Mouse (Mus musculus) ES-E14 (cell line): ENCODE measurements around the gene 1700010I14Rik. TPM values are rescaled to one million over a fixed set of nuclear protein-coding genes. Genes with fewer than 3 reads are reported as not detected.

ENCODE experiments used
- DNase-seq: peaks from one replicate; pipeline ENCODE4 v3.0.0-alpha.2; 2013; ENCODE audit warnings: low read depth, low spot score
- H3K27ac ChIP-seq: 2 replicates; pipeline ENCODE4 v1.5.1; 2012; ENCODE audit warnings: low read depth, mild to moderate bottlenecking, low read length, moderate library complexity, mixed read lengths; ENCODE audit not compliant: poor library complexity, insufficient read depth, severe bottlenecking
- H3K36me3 ChIP-seq: 2 replicates; pipeline ENCODE4 v1.6.1; 2012; ENCODE audit warnings: mild to moderate bottlenecking, low read length, moderate library complexity, mixed read lengths; ENCODE audit not compliant: control insufficient read depth, poor library complexity, insufficient read depth, severe bottlenecking
- H3K4me1 ChIP-seq, 2 experiments: fragments of 150-350 bp in 1 of 2; sonication (generic) in 1 of 2; 2 replicates each; pipeline ENCODE4 v1.6.1; 2012; ENCODE audit warnings: low read length in 2 of 2, mild to moderate bottlenecking in 1 of 2, mixed read lengths in 1 of 2; ENCODE audit not compliant: control insufficient read depth in 2 of 2, insufficient read depth in 2 of 2, poor library complexity in 1 of 2
- H3K4me3 ChIP-seq, 2 experiments: fragments of 150-350 bp in 1 of 2; sonication (generic) in 1 of 2; 2 replicates each; pipeline ENCODE4 v1.5.1; 2012; ENCODE audit warnings: low read length in 2 of 2, low read depth in 1 of 2, mild to moderate bottlenecking in 1 of 2, mixed read lengths in 1 of 2; ENCODE audit not compliant: insufficient read depth in 1 of 2, poor library complexity in 1 of 2, severe bottlenecking in 1 of 2
- H3K9ac ChIP-seq: 2 replicates; pipeline ENCODE4 v1.6.1; 2012; ENCODE audit warnings: low read depth, mild to moderate bottlenecking, low read length, mixed read lengths; ENCODE audit not compliant: poor library complexity, insufficient read depth, severe bottlenecking
- H3K9me3 ChIP-seq: fragments of 150-350 bp; sonication (generic); 2 replicates; pipeline ENCODE4 v1.6.1; 2012; ENCODE audit warnings: low read depth, mild to moderate bottlenecking, low read length; ENCODE audit not compliant: control insufficient read depth, insufficient read depth
- CHD2 ChIP-seq: IDR thresholded peaks from 2 replicates; pipeline ENCODE4 v1.6.1; 2014; ENCODE audit warnings: mild to moderate bottlenecking, low read depth, low read length, inconsistent platforms
- HCFC1 ChIP-seq: IDR thresholded peaks from 2 replicates; pipeline ENCODE4 v1.6.1; 2012; ENCODE audit warnings: low read length, inconsistent platforms, borderline replicate concordance; ENCODE audit not compliant: insufficient read depth
- MAFK ChIP-seq: IDR thresholded peaks from 2 replicates; pipeline ENCODE4 v1.6.1; 2014; ENCODE audit warnings: mild to moderate bottlenecking, low read depth, low read length, inconsistent platforms; ENCODE audit not compliant: insufficient read depth
- ZC3H11A ChIP-seq: IDR thresholded peaks from 2 replicates; pipeline ENCODE4 v1.6.1; 2012; ENCODE audit warnings: low read depth, mild to moderate bottlenecking, inconsistent platforms, low read length, borderline replicate concordance
- ZNF384 ChIP-seq: IDR thresholded peaks from 2 replicates; pipeline ENCODE4 v1.6.1; 2012; ENCODE audit warnings: low read depth, low read length, inconsistent platforms
- in situ Hi-C, 2 experiments: fragments of 600-800 bp; cut with MboI; formaldehyde crosslinking; loops; one replicate each; pipeline ENCODE4 v1.15.1; 2025; ENCODE audit warnings: low sequenced_read_pairs in 2 of 2, inconsistent platforms in 1 of 2; ENCODE audit not compliant: unreplicated experiment in 2 of 2
- total RNA-seq: library from RNA; depleted of rRNA; stranded (reverse); fragments of 300-350 nt; gene quantifications from 2 replicates; pipeline ENCODE4 v1.2.3, GENCODE M21; 2012

The 1700010I14Rik gene
- total RNA-seq, 1 experiment: 0.22 TPM

- TF ChIP-seq MAFK: no peak
- TF ChIP-seq ZNF384: no peak
- TF ChIP-seq ZC3H11A: no peak
- no peak for TF ChIP-seq HCFC1
- TF ChIP-seq CHD2: no peak
Observed at GRCm38 (mm10) chr17:8985714-8986113, 2.4 kb upstream of the 1700010I14Rik start.

GRCm38 (mm10) chr17:8986551-8986950 is 1.6 kb upstream of the 1700010I14Rik start:
- Histone ChIP-seq H3K4me1 (peaks cover 0 to 2% of the 10 kb centered on the region in 2 experiments; a peak in 1 of 4 replicates), H3K9me3 (no peaks in the 10 kb centered on the region), H3K36me3 (no peaks in the 10 kb centered on the region), H3K27ac (no peak overlapping the region), H3K4me3 (no peak overlapping the region), H3K9ac (no peak overlapping the region)
- in situ Hi-C loops: no loop called here
- TF ChIP-seq ZNF384 (no peak), ZC3H11A (no peak), MAFK (no peak), CHD2 (no peak), HCFC1 (no peak)
- DNase-seq: no peak

More at GRCm38 (mm10) chr17:8985714-8986113, 2.4 kb upstream of the 1700010I14Rik start:
- Histone ChIP-seq H3K27ac (no peak overlapping the region), H3K4me3 (no peak overlapping the region), H3K36me3 (no peaks in the 10 kb centered on the region), H3K9ac (no peak overlapping the region), H3K9me3 (no peaks in the 10 kb centered on the region), H3K4me1 (peaks cover 0 to 2% of the 10 kb centered on the region in 2 experiments; a peak in 1 of 4 replicates)
- in situ Hi-C loops: no loop called here
- no peak for DNase-seq

- Histone ChIP-seq H3K36me3 (no peaks in the 10 kb centered on the region), H3K9ac (no peak overlapping the region), H3K4me1 (peaks cover 0 to 2% of the 10 kb centered on the region in 2 experiments; a peak in 1 of 4 replicates), H3K9me3 (no peaks in the 10 kb centered on the region), H3K27ac (no peak overlapping the region), H3K4me3 (no peak overlapping the region)
- in situ Hi-C loops: no loop called here
- DNase-seq: no peak
- TF ChIP-seq HCFC1 (no peak), CHD2 (no peak)
Observed at GRCm38 (mm10) chr17:8987369-8987768, 764 bp upstream of the 1700010I14Rik start.

- H3K9me3 ChIP-seq: no peaks in the 10 kb centered on the region
- in situ Hi-C loops: no loop called here
Observed at GRCm38 (mm10) chr17:8991160-8991559, 3.0 kb downstream of the 1700010I14Rik start.

GRCm38 (mm10) chr17:8995344-8995743 is 7.2 kb downstream of the 1700010I14Rik start:
- H3K27ac ChIP-seq: no peak overlapping the region
- no peaks in the 10 kb centered on the region for H3K36me3 ChIP-seq
- H3K9ac ChIP-seq: no peak overlapping the region
- no peaks in the 10 kb centered on the region for H3K4me1 ChIP-seq
- H3K9me3 ChIP-seq: no peaks in the 10 kb centered on the region
- H3K4me3 ChIP-seq: no peak overlapping the region
- no peak for TF ChIP-seq CHD2
- no peak for TF ChIP-seq ZNF384
- TF ChIP-seq MAFK: no peak
- TF ChIP-seq HCFC1: no peak
- TF ChIP-seq ZC3H11A: no peak
- no peak for DNase-seq
- in situ Hi-C loops: no loop called here

More at GRCm38 (mm10) chr17:8991160-8991559, 3.0 kb downstream of the 1700010I14Rik start:
- H3K4me3 ChIP-seq: no peak overlapping the region
- no peaks in the 10 kb centered on the region for H3K36me3 ChIP-seq
- H3K27ac ChIP-seq: no peak overlapping the region
- peaks cover 0 to 2% of the 10 kb centered on the region in 2 experiments; a peak in 1 of 4 replicates for H3K4me1 ChIP-seq
- TF ChIP-seq ZNF384 (no peak), MAFK (no peak), ZC3H11A (no peak), CHD2 (no peak), HCFC1 (no peak)
- no peak overlapping the region for H3K9ac ChIP-seq
- DNase-seq: peak; percentile 36
